Mouse (Mus musculus) mammary gland, adult 2 months (tissue): Measurements from ENCODE around the gene Mael. TPM values are rescaled to one million over a fixed set of nuclear protein-coding genes. Genes with fewer than 3 reads are reported as not detected.

Experiments
- polyA plus RNA-seq: library from polyadenylated mRNA; depleted of rRNA; stranded (reverse); fragments of >200 nt; gene quantifications from 2 replicates; pipeline ENCODE4 v1.2.3, GENCODE M21; 2012; ENCODE audit warnings: low replicate concordance; rRNA removed

Gene Mael
- polyA plus RNA-seq: 0.08 TPM in 1 of 2 replicates, not detected in the other

DNA sequence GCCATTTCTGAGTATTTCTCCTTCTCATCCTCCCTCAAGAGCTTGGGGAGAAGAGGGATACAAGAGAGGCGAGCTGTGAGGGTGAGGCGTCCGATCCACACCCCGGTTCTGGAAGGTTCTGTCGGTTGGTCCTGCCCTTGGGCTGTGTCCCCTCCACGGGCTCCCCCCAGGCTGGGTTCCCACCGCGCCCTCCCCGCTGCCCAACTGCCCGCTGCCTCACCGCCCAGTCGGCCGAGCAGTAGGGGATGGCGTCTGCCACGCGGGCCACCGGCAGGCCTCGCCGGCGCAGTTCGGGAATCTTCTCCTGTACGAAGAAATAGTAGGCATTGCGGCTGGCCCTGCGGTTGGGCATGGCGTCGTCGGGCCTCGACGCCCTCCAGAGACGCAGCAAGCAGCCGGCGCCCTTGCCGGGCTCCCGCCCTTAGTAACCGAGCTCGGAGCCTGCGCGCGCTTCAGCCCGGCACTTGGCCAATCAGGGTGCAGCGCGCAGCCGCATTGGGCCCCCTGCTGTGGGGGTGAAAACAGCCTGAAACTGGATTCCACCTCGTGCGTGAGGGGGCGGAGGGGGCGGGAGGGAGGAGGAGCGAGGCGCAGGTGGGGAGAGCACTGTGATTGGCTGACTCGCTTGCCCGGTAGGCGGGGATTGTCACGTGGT, at the start of gene Mael:
Gene Mael, minus strand, starts transcription at position 433 of the 655 bp plus-strand sequence.

DNA sequence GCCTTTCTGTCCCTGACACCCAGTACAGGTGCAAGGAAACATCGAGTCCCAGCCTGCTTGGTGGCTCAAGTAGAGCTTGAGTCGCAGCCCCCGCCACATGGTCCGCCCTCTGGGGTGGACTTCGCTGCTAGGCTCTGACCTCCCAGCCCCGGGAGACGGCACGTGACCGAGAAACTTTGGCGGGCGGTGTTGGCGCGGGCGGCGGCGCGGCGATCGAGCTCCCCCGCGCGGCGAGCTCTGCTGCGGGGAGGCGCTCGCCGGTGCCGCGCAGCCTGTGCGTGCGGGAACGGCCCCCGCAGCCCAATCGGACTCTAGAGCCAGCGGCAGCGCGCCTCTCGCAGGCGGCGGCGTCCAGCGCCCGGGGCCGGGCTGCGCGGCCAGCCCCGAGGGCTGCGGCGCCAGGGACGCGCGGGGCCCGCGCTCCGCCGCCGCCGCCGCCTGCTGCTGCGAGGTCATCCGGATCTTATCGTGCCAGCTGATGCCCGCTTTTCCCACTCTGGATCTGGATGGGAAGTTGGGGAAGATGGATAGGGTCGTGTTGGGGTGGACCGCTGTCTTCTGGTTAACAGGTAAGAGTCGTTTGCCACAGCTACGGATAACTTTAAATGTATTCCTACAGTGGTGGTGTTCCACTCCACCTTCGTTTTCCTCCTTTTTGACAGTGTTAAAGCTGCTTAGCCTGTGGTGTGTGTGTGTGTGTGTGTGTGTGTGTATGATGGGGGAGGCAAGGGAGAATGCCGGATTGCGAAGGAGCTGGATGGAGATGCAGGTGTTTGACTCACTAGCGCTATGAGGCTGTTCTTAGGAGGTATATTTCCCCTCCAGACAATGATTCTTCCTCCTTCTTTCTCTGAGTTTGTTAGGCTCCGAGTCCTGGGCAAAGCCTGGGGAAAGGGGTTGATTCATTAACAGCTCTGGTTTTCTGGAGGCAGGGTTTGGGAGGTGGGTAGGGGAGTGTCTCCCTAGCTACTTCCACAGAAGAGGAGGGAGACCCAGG, 15.6 kb upstream of the Mael start, which contains the start of gene Ildr2:
Gene Ildr2, plus strand, starts transcription at position 242 of the 997 bp plus-strand sequence.

Other genes with a start within 250 kb of the Mael start
- 13.3 and 20.8 TPM in 2 replicates for gene Pou2f1, start 236.1 kb downstream of the Mael start, polyA plus RNA-seq
- 0.06 and 1.7 TPM in 2 replicates for gene Dusp27, start 110.8 kb downstream of the Mael start, polyA plus RNA-seq
- gene Gpa33, start 108.5 kb downstream of the Mael start, polyA plus RNA-seq: 0.53 and 0.76 TPM in 2 replicates
- gene Ildr2, start 15.4 kb upstream of the Mael start, polyA plus RNA-seq: 1.2 and 3.0 TPM in 2 replicates
- 12.4 and 19.1 TPM in 2 replicates for gene Tada1, start 140.3 kb upstream of the Mael start, polyA plus RNA-seq
- 6.9 and 19.2 TPM in 2 replicates for gene Pogk, start 171.1 kb upstream of the Mael start, polyA plus RNA-seq